Mouse (Mus musculus): ENCODE measurements at regions not wholly inside any gene's neighbourhood (a gene's known extent, or its start where the extent isn't known, plus 50 kb on each side); places are given as distances from the start of the nearest gene placed in this dataset.

DNA sequence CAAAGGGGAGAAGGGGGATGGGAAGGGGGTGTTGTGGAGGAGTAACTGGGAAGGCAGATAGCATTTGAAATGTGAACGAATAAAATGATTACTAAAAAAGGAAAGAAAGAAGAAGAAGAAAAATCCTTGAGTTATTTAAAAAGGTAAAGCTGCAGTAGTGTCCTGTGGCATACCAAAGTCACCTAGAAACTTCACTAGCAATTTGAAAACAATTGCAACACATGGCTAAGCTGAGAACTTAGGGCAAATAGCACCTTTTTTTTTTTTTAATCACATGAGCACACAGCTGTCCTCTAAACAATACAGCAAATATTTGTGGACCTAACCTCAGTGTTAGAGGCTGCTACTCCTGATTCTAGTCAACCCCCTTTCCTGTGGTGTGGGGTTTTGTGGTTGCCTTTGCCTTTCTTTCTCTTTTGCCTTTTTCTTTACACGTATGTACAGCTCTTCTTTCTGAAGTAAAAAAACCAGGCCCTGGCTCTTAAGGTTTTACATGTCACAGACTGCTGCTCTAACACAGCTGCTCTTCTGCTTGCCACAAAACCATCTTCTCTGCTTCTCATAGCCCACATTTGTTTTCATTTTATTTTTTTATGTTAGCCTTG is 71.6 kb upstream of the Ctsc start:
- TF ChIP-seq EP300 (IDR thresholded peaks at IDR 0.05; ENCODE audit: insufficient read depth, low read depth, low read length) (no peak), CTCF (IDR thresholded peaks at IDR 0.05) (no peak), POLR2A (IDR thresholded peaks at IDR 0.05; ENCODE audit: insufficient read depth, low read depth, low read length) (no peak)

Data from heart, adult 2 months (tissue).